Mouse (Mus musculus): ENCODE results near the gene Lypla2. TPM values are rescaled to one million over a fixed set of nuclear protein-coding genes. Genes with fewer than 3 reads are reported as not detected.

Lypla2 gene
- total RNA-seq, 1 experiment: 23.8 TPM

GRCm38 (mm10) chr4:135986943-135987710, 14.7 kb upstream of the Lypla2 start, which contains the start of gene Pithd1:
Gene Pithd1 (minus strand): TSS chr4:135987264.
- peak within 1 kb of the TSS; percentile 94 for H3K9ac ChIP-seq (ENCODE audit: insufficient read depth, low read depth, low read length, poor library complexity, severe bottlenecking)
- no peaks in the 10 kb centered on the region for H3K9me3 ChIP-seq (ENCODE audit: control insufficient read depth, insufficient read depth, low read depth, low read length)
- TF ChIP-seq MAFK (IDR thresholded peaks at IDR 0.05; ENCODE audit: insufficient read depth, low read depth, low read length): no peak
- TF ChIP-seq ZC3H11A (IDR thresholded peaks at IDR 0.05; ENCODE audit: borderline replicate concordance, low read depth, low read length): no peak
- TF ChIP-seq ZNF384 (IDR thresholded peaks at IDR 0.05; ENCODE audit: low read depth, low read length): no peak
- no peak for TF ChIP-seq CHD2 (IDR thresholded peaks at IDR 0.05; ENCODE audit: low read depth, low read length)
- no peak for TF ChIP-seq HCFC1 (IDR thresholded peaks at IDR 0.05; ENCODE audit: borderline replicate concordance, insufficient read depth, low read length)
- peaks cover 0 to 4% of the 10 kb centered on the region in 2 experiments; a peak in 1 of 4 replicates for H3K4me1 ChIP-seq (ENCODE audit: control insufficient read depth in 2 of 2, insufficient read depth in 2 of 2, low read length in 2 of 2, poor library complexity in 1 of 2)
- peaks cover 15% of the 10 kb centered on the region for H3K36me3 ChIP-seq (ENCODE audit: control insufficient read depth, insufficient read depth, low read length, poor library complexity, severe bottlenecking)
- peak within 1 kb of the TSS; percentile 89 to 94 for H3K4me3 ChIP-seq (ENCODE audit: insufficient read depth in 1 of 2, low read depth in 1 of 2, low read length in 2 of 2, poor library complexity in 1 of 2, severe bottlenecking in 1 of 2)
- peak; percentile 72 for DNase-seq (ENCODE audit: low read depth, low spot score)
- H3K27ac ChIP-seq (ENCODE audit: insufficient read depth, low read depth, low read length, poor library complexity, severe bottlenecking): peak within 1 kb of the TSS; percentile 38; the same call in 1 of the 2 replicates
- in situ Hi-C loops (cut with MboI; ENCODE audit: low sequenced_read_pairs in 2 of 2, unreplicated experiment in 2 of 2): no loop called here

GRCm38 (mm10) chr4:135986301-135986942, 14.0 kb upstream of the Lypla2 start:
- peak overlapping the region; percentile 94 for H3K9ac ChIP-seq (ENCODE audit: insufficient read depth, low read depth, low read length, poor library complexity, severe bottlenecking)
- H3K9me3 ChIP-seq (ENCODE audit: control insufficient read depth, insufficient read depth, low read depth, low read length): no peaks in the 10 kb centered on the region
- no peak overlapping the region for H3K27ac ChIP-seq (ENCODE audit: insufficient read depth, low read depth, low read length, poor library complexity, severe bottlenecking)
- no peak for DNase-seq (ENCODE audit: low read depth, low spot score)
- peak overlapping the region; percentile 89 to 94 for H3K4me3 ChIP-seq (ENCODE audit: insufficient read depth in 1 of 2, low read depth in 1 of 2, low read length in 2 of 2, poor library complexity in 1 of 2, severe bottlenecking in 1 of 2)
- peaks cover 0 to 4% of the 10 kb centered on the region in 2 experiments; a peak in 1 of 4 replicates for H3K4me1 ChIP-seq (ENCODE audit: control insufficient read depth in 2 of 2, insufficient read depth in 2 of 2, low read length in 2 of 2, poor library complexity in 1 of 2)
- no peak for TF ChIP-seq MAFK (IDR thresholded peaks at IDR 0.05; ENCODE audit: insufficient read depth, low read depth, low read length)
- TF ChIP-seq ZNF384 (IDR thresholded peaks at IDR 0.05; ENCODE audit: low read depth, low read length): no peak
- TF ChIP-seq CHD2 (IDR thresholded peaks at IDR 0.05; ENCODE audit: low read depth, low read length): no peak
- no peak for TF ChIP-seq HCFC1 (IDR thresholded peaks at IDR 0.05; ENCODE audit: borderline replicate concordance, insufficient read depth, low read length)
- no peak for TF ChIP-seq ZC3H11A (IDR thresholded peaks at IDR 0.05; ENCODE audit: borderline replicate concordance, low read depth, low read length)
- H3K36me3 ChIP-seq (ENCODE audit: control insufficient read depth, insufficient read depth, low read length, poor library complexity, severe bottlenecking): peaks cover 15% of the 10 kb centered on the region
- in situ Hi-C loops (cut with MboI; ENCODE audit: low sequenced_read_pairs in 2 of 2, unreplicated experiment in 2 of 2): no loop called here

- peak overlapping the region; percentile 89 to 94; a peak in 2 of 4 replicates for H3K4me3 ChIP-seq (ENCODE audit: insufficient read depth in 1 of 2, low read depth in 1 of 2, low read length in 2 of 2, poor library complexity in 1 of 2, severe bottlenecking in 1 of 2)
- no peak for DNase-seq (ENCODE audit: low read depth, low spot score)
- peaks cover 16% of the 10 kb centered on the region for H3K36me3 ChIP-seq (ENCODE audit: control insufficient read depth, insufficient read depth, low read length, poor library complexity, severe bottlenecking)
- H3K9ac ChIP-seq (ENCODE audit: insufficient read depth, low read depth, low read length, poor library complexity, severe bottlenecking): no peak overlapping the region
- H3K9me3 ChIP-seq (ENCODE audit: control insufficient read depth, insufficient read depth, low read depth, low read length): no peaks in the 10 kb centered on the region
- TF ChIP-seq HCFC1 (IDR thresholded peaks at IDR 0.05; ENCODE audit: borderline replicate concordance, insufficient read depth, low read length) (no peak), ZNF384 (IDR thresholded peaks at IDR 0.05; ENCODE audit: low read depth, low read length) (no peak)
- no peak overlapping the region for H3K27ac ChIP-seq (ENCODE audit: insufficient read depth, low read depth, low read length, poor library complexity, severe bottlenecking)
- in situ Hi-C loops (cut with MboI; ENCODE audit: low sequenced_read_pairs in 2 of 2, unreplicated experiment in 2 of 2): no loop called here
- H3K4me1 ChIP-seq (ENCODE audit: control insufficient read depth in 2 of 2, insufficient read depth in 2 of 2, low read length in 2 of 2, poor library complexity in 1 of 2): peaks cover 0 to 4% of the 10 kb centered on the region in 2 experiments; a peak in 1 of 4 replicates
Observed at GRCm38 (mm10) chr4:135985769-135986168, 13.3 kb upstream of the Lypla2 start.

GRCm38 (mm10) chr4:135985193-135985592, 12.8 kb upstream of the Lypla2 start:
- TF ChIP-seq HCFC1 (IDR thresholded peaks at IDR 0.05; ENCODE audit: borderline replicate concordance, insufficient read depth, low read length) (no peak), MAFK (IDR thresholded peaks at IDR 0.05; ENCODE audit: insufficient read depth, low read depth, low read length) (peak; percentile 7; the same call in 1 of the 2 replicates), ZC3H11A (IDR thresholded peaks at IDR 0.05; ENCODE audit: borderline replicate concordance, low read depth, low read length) (no peak), ZNF384 (IDR thresholded peaks at IDR 0.05; ENCODE audit: low read depth, low read length) (no peak), CHD2 (IDR thresholded peaks at IDR 0.05; ENCODE audit: low read depth, low read length) (no peak)

More at GRCm38 (mm10) chr4:135985193-135985592, 12.8 kb upstream of the Lypla2 start:
- Histone ChIP-seq H3K27ac (ENCODE audit: insufficient read depth, low read depth, low read length, poor library complexity, severe bottlenecking) (no peak overlapping the region; the same call in 1 of the 2 replicates), H3K36me3 (ENCODE audit: control insufficient read depth, insufficient read depth, low read length, poor library complexity, severe bottlenecking) (peaks cover 17% of the 10 kb centered on the region), H3K9ac (ENCODE audit: insufficient read depth, low read depth, low read length, poor library complexity, severe bottlenecking) (no peak overlapping the region), H3K9me3 (ENCODE audit: control insufficient read depth, insufficient read depth, low read depth, low read length) (no peaks in the 10 kb centered on the region), H3K4me3 (ENCODE audit: insufficient read depth in 1 of 2, low read depth in 1 of 2, low read length in 2 of 2, poor library complexity in 1 of 2, severe bottlenecking in 1 of 2) (no peak overlapping the region), H3K4me1 (ENCODE audit: control insufficient read depth in 2 of 2, insufficient read depth in 2 of 2, low read length in 2 of 2, poor library complexity in 1 of 2) (peaks cover 0 to 4% of the 10 kb centered on the region in 2 experiments; a peak in 1 of 4 replicates)
- no peak for DNase-seq (ENCODE audit: low read depth, low spot score)
- in situ Hi-C loops (cut with MboI; ENCODE audit: low sequenced_read_pairs in 2 of 2, unreplicated experiment in 2 of 2): no loop called here

Measured in ES-E14 (cell line).